Mouse (Mus musculus): ENCODE data around the gene Cenpb. TPM values are rescaled to one million over a fixed set of nuclear protein-coding genes. Genes with fewer than 3 reads are reported as not detected.
A peak's percentile ranks its signal among the peaks of the same experiment; 100 is the strongest.

The Cenpb gene
- polyA plus RNA-seq, 1 experiment, result 55.0 TPM

GRCm38 (mm10) chr2:131213773-131214172 lies 33.9 kb upstream of the Cenpb start:
- Histone ChIP-seq H3K27ac (ENCODE audit: insufficient read depth, low read length) (no peak overlapping the region), H3K4me1 (ENCODE audit: control insufficient read depth, insufficient read depth, low read length) (no peaks in the 10 kb centered on the region; the same call in 1 of the 2 replicates)
- no peak for TF ChIP-seq POLR2A (IDR thresholded peaks at IDR 0.05; ENCODE audit: low read depth, low read length)
- no peak for TF ChIP-seq CTCF (IDR thresholded peaks at IDR 0.05; ENCODE audit: borderline replicate concordance, insufficient read depth, low read length)

GRCm38 (mm10) chr2:131211026-131211615 lies 31.3 kb upstream of the Cenpb start:
- H3K27ac ChIP-seq (ENCODE audit: insufficient read depth, low read length), result no peak overlapping the region
- TF ChIP-seq CTCF (IDR thresholded peaks at IDR 0.05; ENCODE audit: borderline replicate concordance, insufficient read depth, low read length) (no peak), POLR2A (IDR thresholded peaks at IDR 0.05; ENCODE audit: low read depth, low read length) (peak; percentile 51)
- H3K4me1 ChIP-seq (ENCODE audit: control insufficient read depth, insufficient read depth, low read length), result no peaks in the 10 kb centered on the region; the same call in 1 of the 2 replicates
- H3K4me3 ChIP-seq (ENCODE audit: insufficient read depth, low read length), result peak overlapping the region; percentile 76

More at GRCm38 (mm10) chr2:131213773-131214172, 33.9 kb upstream of the Cenpb start:
- H3K4me3 ChIP-seq (ENCODE audit: insufficient read depth, low read length), result no peak overlapping the region

GRCm38 (mm10) chr2:131209969-131210792 lies 30.3 kb upstream of the Cenpb start:
- peak overlapping the region; percentile 76 for H3K4me3 ChIP-seq (ENCODE audit: insufficient read depth, low read length)
- H3K4me1 ChIP-seq (ENCODE audit: control insufficient read depth, insufficient read depth, low read length), result no peaks in the 10 kb centered on the region; the same call in 1 of the 2 replicates
- peak; percentile 84 for TF ChIP-seq POLR2A (IDR thresholded peaks at IDR 0.05; ENCODE audit: low read depth, low read length)
- peak; percentile 65 for TF ChIP-seq CTCF (IDR thresholded peaks at IDR 0.05; ENCODE audit: borderline replicate concordance, insufficient read depth, low read length)
- H3K27ac ChIP-seq (ENCODE audit: insufficient read depth, low read length), result peak overlapping the region; percentile 86

- TF ChIP-seq POLR2A (IDR thresholded peaks at IDR 0.05; ENCODE audit: low read depth, low read length) (no peak), CTCF (IDR thresholded peaks at IDR 0.05; ENCODE audit: borderline replicate concordance, insufficient read depth, low read length) (no peak)
- H3K4me3 ChIP-seq (ENCODE audit: insufficient read depth, low read length), result no peak overlapping the region
- H3K4me1 ChIP-seq (ENCODE audit: control insufficient read depth, insufficient read depth, low read length), result no peaks in the 10 kb centered on the region; the same call in 1 of the 2 replicates
- H3K27ac ChIP-seq (ENCODE audit: insufficient read depth, low read length), result peak overlapping the region; percentile 86; the same call in 1 of the 2 replicates
These were observed 29.4 kb upstream of the Cenpb start for GRCm38 (mm10) chr2:131209125-131209795.

GRCm38 (mm10) chr2:131208356-131208755 lies 28.5 kb upstream of the Cenpb start:
- TF ChIP-seq POLR2A (IDR thresholded peaks at IDR 0.05; ENCODE audit: low read depth, low read length), result no peak
- no peak for TF ChIP-seq CTCF (IDR thresholded peaks at IDR 0.05; ENCODE audit: borderline replicate concordance, insufficient read depth, low read length)
- H3K4me3 ChIP-seq (ENCODE audit: insufficient read depth, low read length), result no peak overlapping the region
- no peak overlapping the region for H3K27ac ChIP-seq (ENCODE audit: insufficient read depth, low read length)
- H3K4me1 ChIP-seq (ENCODE audit: control insufficient read depth, insufficient read depth, low read length), result peaks cover 4% of the 10 kb centered on the region

GRCm38 (mm10) chr2:131206778-131207177 lies 26.9 kb upstream of the Cenpb start, which contains the start of gene Ap5s1:
Gene Ap5s1 (plus strand): TSS chr2:131207078.
- Histone ChIP-seq H3K4me1 (ENCODE audit: control insufficient read depth, insufficient read depth, low read length) (peaks cover 4% of the 10 kb centered on the region), H3K27ac (ENCODE audit: insufficient read depth, low read length) (no peak within 1 kb of the TSS), H3K4me3 (ENCODE audit: insufficient read depth, low read length) (no peak within 1 kb of the TSS)
- TF ChIP-seq POLR2A (IDR thresholded peaks at IDR 0.05; ENCODE audit: low read depth, low read length), result no peak
- TF ChIP-seq CTCF (IDR thresholded peaks at IDR 0.05; ENCODE audit: borderline replicate concordance, insufficient read depth, low read length), result no peak

- peaks cover 4% of the 10 kb centered on the region for H3K4me1 ChIP-seq (ENCODE audit: control insufficient read depth, insufficient read depth, low read length)
- TF ChIP-seq POLR2A (IDR thresholded peaks at IDR 0.05; ENCODE audit: low read depth, low read length) (no peak), CTCF (IDR thresholded peaks at IDR 0.05; ENCODE audit: borderline replicate concordance, insufficient read depth, low read length) (no peak)
- H3K27ac ChIP-seq (ENCODE audit: insufficient read depth, low read length), result peak overlapping the region; percentile 97; the same call in 1 of the 2 replicates
- no peak overlapping the region for H3K4me3 ChIP-seq (ENCODE audit: insufficient read depth, low read length)
These were observed 25.8 kb upstream of the Cenpb start for GRCm38 (mm10) chr2:131205521-131206182.

- peak overlapping the region; percentile 97 for H3K27ac ChIP-seq (ENCODE audit: insufficient read depth, low read length)
- TF ChIP-seq POLR2A (IDR thresholded peaks at IDR 0.05; ENCODE audit: low read depth, low read length) (peak; percentile 68), CTCF (IDR thresholded peaks at IDR 0.05; ENCODE audit: borderline replicate concordance, insufficient read depth, low read length) (no peak)
- no peak overlapping the region for H3K4me3 ChIP-seq (ENCODE audit: insufficient read depth, low read length)
- H3K4me1 ChIP-seq (ENCODE audit: control insufficient read depth, insufficient read depth, low read length), result peaks cover 4% of the 10 kb centered on the region
These were observed 24.6 kb upstream of the Cenpb start for GRCm38 (mm10) chr2:131204410-131204981.

Data from embryonic fibroblast, embryonic 13.5 days (primary cell).